Mouse (Mus musculus) gastrocnemius, postnatal 36 days (tissue): Measurements from ENCODE around the gene Id4. TPM values are rescaled to one million over a fixed set of nuclear protein-coding genes. Genes with fewer than 3 reads are reported as not detected.

Experiments
- DNase-seq, 2 experiments: peaks; one replicate each; pipeline ENCODE4 v3.0.0; 2022
- intact Hi-C: fragments of 180-260 bp; cut with DNase I; formaldehyde crosslinking; loops from one replicate; pipeline ENCODE4 v1.15.1; 2025
- total RNA-seq, 2 experiments: library from RNA; stranded (reverse); gene quantifications; 2 replicates each; pipeline ENCODE4 v1.2.3; 2021

Id4 gene
- total RNA-seq, 2 experiments from 2014 or later, result 0.81 to 0.97 TPM

DNA sequence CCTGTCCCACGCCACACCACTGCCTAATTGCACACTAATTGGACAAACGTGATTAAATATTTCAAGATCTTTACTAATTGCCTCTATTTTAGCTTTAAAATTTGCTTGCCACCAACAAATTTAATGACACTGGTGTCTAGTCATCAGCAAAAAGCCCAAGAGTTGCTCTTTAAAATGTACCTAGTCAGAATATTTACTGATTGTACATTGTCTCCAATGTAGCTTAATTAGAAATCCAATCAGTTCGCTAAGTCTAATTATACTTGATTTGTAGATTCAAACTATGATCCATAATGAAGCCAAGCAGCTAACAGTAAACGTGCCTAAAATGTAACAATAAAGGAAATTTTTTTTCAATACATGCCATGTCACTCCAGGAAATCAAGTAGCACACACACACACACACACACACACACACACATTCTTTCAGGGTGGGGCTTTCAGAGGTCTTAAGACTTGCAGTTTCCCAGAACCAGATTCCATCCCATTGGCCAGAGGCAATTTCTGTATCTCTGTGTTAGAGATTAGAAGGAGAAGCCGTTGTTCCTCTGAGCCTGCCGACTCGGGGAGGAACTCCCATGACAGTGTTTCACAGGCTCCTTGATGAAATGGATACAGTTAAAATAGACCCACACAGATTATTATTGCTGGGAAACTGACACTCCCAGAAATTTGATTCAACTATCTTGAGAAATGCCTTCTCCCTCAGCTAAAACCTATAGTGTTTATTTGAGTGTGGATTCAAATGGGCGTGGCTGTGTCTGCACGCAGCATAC lies 24.1 kb downstream of the Id4 start:
- intact Hi-C loops, result no loop called here
- DNase-seq, result no peak

DNA sequence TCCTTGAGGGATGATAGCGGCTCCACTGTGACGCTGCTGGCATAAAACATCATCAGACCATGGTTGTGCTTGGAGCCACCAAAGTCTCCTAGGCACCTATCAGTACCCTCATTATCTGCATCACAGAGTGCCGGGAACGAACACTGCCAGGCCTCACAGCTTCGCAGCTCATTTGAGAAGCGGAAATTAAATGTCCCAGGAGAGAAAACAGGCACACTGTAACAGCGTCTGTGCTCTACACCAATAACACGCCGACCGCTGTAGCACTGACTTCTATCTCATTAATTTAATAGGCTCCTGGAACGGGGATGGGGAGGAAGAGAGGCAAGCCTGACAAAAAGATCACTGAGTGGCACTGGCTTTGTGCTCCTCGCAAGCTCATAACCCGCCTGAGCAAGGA lies 29.4 kb downstream of the Id4 start:
- no peak for DNase-seq
- intact Hi-C loops, result no loop called here

DNA sequence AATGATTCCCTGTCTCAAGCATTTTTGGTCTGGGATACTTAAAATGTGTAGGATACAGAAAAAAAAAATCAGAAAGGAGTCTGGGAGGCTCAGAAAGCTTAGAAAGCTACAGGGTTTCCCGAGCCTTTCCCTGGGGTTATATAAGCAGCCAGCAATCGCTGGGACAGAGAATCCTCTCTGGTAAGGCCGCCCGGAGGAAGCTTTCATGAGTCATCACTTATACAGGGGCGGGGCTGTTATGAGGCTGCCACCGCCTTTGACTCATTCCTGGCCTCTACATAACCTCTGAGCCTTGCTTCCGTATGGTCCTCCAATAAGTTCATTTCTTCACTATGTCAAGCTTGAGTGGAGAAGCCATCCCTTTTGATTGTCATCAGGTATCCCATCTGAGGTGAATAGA lies 53.5 kb downstream of the Id4 start:
- DNase-seq, result no peak
- intact Hi-C loops, result no loop called here
